Mouse (Mus musculus): ENCODE data around the gene Olfr159. TPM values are rescaled to one million over a fixed set of nuclear protein-coding genes. Genes with fewer than 3 reads are reported as not detected.
"Not testable (repeated sequence)": the region's sequence is repeated elsewhere in the genome, so short reads cannot be mapped to it uniquely, and the experiment has no call there.

Olfr159 gene
- polyA plus RNA-seq (2014; fragmentation: Nextera tagmentation; extraction: Ambion mirVana), result not detected in 2 replicates

DNA sequence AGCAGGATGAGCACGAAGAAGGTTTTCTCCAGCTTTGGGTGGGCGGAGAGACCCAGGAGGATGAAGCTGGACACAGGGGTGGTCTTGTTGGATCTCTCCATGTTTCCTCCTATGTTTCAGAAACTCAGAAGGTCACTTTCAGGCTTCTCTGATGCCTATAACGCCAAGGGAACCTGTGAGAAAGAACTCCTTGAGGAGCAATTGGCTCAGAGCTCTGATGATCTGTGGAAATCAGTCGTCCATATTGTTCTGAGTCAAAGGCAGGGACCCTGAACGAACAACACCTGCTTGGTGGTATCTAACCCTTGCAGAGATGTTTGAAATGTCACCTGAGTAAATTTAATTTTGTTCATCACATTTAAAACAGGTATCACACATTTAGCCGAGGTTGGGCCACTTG is at the start of gene Olfr159:
Gene Olfr159, minus strand, starts transcription at position 101 of the 400 bp plus-strand sequence.
- Histone ChIP-seq H3K36me3 (ENCODE audit: control insufficient read depth, insufficient read depth, low read length) (no peaks in the 10 kb centered on the region), H3K4me1 (ENCODE audit: control insufficient read depth, insufficient read depth, low read length) (no peaks in the 10 kb centered on the region), H3K9ac (replicated peaks; ENCODE audit: low read depth, low read length) (no peak within 1 kb of the TSS), H3K27me3 (ENCODE audit: control insufficient read depth, insufficient read depth, low read length) (no peaks in the 10 kb centered on the region), H3K4me3 (ENCODE audit: low read depth, low read length) (no peak within 1 kb of the TSS), H3K27ac (ENCODE audit: low read depth, low read length) (no peak within 1 kb of the TSS), H3K9me3 (ENCODE audit: control insufficient read depth, low read length) (no peaks in the 10 kb centered on the region), H3K4me2 (ENCODE audit: low read depth, low read length) (no peak within 1 kb of the TSS)
- 85% methylated on average over 6 of the region's 6 CpGs for WGBS
- ATAC-seq (ENCODE audit: low read depth), result no peak

DNA sequence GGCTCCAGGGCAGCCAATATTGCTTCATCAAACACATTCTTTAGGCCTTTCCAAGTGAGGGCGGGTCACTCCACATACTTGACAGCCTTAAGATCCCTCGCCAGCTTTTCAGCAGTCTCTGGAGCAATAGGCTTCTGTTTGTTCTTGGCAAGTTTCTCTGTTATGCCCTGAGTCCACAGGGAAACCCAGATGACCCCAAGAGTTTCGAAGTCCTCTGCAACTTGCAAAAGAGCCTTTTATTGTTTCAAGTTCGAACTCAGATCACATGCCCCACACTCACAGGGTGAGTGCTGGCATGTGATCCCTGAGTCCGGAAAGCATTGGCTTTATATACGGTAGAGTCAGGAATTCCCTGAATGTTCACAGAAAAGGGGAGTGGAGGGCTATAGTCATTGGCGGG is 28.1 kb upstream of the Olfr159 start:
- no peaks in the 10 kb centered on the region for H3K36me3 ChIP-seq (ENCODE audit: control insufficient read depth, insufficient read depth, low read length)
- no peaks in the 10 kb centered on the region for H3K4me1 ChIP-seq (ENCODE audit: control insufficient read depth, insufficient read depth, low read length)
- H3K4me2 ChIP-seq (ENCODE audit: low read depth, low read length), result no peak overlapping the region
- 59% methylated on average over 7 of the region's 7 CpGs for WGBS
- ATAC-seq (ENCODE audit: low read depth), result no peak
- no peak overlapping the region for H3K9ac ChIP-seq (replicated peaks; ENCODE audit: low read depth, low read length)
- H3K27ac ChIP-seq (ENCODE audit: low read depth, low read length), result no peak overlapping the region
- peaks cover 3% of the 10 kb centered on the region; the same call in 1 of the 2 replicates for H3K9me3 ChIP-seq (ENCODE audit: control insufficient read depth, low read length)
- no peak overlapping the region for H3K4me3 ChIP-seq (ENCODE audit: low read depth, low read length)
- no peaks in the 10 kb centered on the region for H3K27me3 ChIP-seq (ENCODE audit: control insufficient read depth, insufficient read depth, low read length)

DNA sequence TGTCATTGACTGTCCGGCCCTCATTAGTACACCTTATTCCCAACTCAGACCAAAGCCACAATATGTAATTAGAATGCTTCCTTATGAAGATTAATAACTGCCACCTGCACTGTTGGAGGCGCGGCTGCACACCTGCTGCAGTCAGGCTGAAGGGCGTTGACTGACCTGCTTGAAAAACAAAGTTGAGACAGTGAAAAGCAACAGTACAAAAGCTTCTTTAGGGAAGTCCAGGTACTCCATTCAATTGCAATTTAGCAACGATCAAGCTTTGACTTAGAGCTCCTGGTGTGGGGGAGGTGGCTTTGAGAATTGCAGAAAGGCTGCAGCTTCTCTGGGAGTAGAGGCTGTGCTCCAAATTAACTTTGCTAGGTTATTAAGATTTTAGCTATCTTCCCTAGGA is 25.0 kb upstream of the Olfr159 start:
- not testable (repeated sequence) for ATAC-seq (ENCODE audit: low read depth); H3K9ac ChIP-seq (replicated peaks; ENCODE audit: low read depth, low read length); H3K4me3 ChIP-seq (ENCODE audit: low read depth, low read length); H3K4me2 ChIP-seq (ENCODE audit: low read depth, low read length); H3K36me3 ChIP-seq (ENCODE audit: control insufficient read depth, insufficient read depth, low read length); H3K4me1 ChIP-seq (ENCODE audit: control insufficient read depth, insufficient read depth, low read length); H3K27ac ChIP-seq (ENCODE audit: low read depth, low read length); H3K27me3 ChIP-seq (ENCODE audit: control insufficient read depth, insufficient read depth, low read length); H3K9me3 ChIP-seq (ENCODE audit: control insufficient read depth, low read length)
- 88% methylated on average over 5 of the region's 5 CpGs for WGBS

DNA sequence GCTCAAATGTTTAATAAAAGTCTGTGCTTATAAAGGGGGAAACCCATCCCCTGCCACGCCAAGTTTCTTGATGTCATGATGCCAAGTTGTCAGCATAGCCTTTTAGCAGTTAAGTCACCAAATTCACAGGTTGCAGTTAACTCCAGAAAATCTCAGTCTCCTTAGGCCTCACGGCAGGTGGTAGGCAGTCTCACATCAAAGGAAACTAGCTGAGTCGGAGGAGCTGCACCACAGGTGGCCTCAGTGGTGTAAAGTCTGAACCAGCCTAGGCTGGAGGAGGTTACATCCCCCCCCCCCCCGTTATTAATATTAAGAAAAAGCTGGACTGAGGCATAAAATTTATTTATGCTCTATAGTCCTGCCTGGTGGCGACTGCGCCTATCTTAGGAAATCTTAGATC is 24.5 kb upstream of the Olfr159 start:
- Histone ChIP-seq H3K4me2 (ENCODE audit: low read depth, low read length) (no peak overlapping the region), H3K27me3 (ENCODE audit: control insufficient read depth, insufficient read depth, low read length) (no peaks in the 10 kb centered on the region), H3K4me1 (ENCODE audit: control insufficient read depth, insufficient read depth, low read length) (no peaks in the 10 kb centered on the region), H3K9me3 (ENCODE audit: control insufficient read depth, low read length) (no peaks in the 10 kb centered on the region), H3K36me3 (ENCODE audit: control insufficient read depth, insufficient read depth, low read length) (no peaks in the 10 kb centered on the region), H3K4me3 (ENCODE audit: low read depth, low read length) (no peak overlapping the region), H3K9ac (replicated peaks; ENCODE audit: low read depth, low read length) (no peak overlapping the region), H3K27ac (ENCODE audit: low read depth, low read length) (no peak overlapping the region)
- WGBS, result 76% methylated on average over 6 of the region's 6 CpGs
- ATAC-seq (ENCODE audit: low read depth), result no peak

DNA sequence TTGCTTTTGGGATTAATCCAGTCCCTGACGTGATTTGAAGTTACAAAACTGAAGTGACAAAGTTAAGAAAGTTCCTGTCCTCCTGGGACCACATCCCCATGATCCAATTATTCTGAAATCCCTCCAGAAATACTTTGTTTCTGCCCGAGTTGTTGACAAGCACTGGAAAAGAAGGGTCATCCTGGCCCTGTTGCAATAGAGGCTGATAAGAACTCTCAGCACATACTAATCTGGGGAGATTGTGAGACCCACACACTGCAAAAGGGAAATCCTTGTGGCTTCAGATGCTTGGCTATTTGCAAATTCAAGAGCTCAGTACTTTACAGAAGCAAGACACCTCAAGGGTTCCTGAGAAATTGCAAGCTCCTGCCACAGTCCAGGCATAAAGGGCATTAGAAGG is 1.5 kb upstream of the Olfr159 start:
- Histone ChIP-seq H3K9me3 (ENCODE audit: control insufficient read depth, low read length) (no peaks in the 10 kb centered on the region), H3K27ac (ENCODE audit: low read depth, low read length) (no peak overlapping the region), H3K4me1 (ENCODE audit: control insufficient read depth, insufficient read depth, low read length) (no peaks in the 10 kb centered on the region), H3K4me3 (ENCODE audit: low read depth, low read length) (no peak overlapping the region), H3K27me3 (ENCODE audit: control insufficient read depth, insufficient read depth, low read length) (no peaks in the 10 kb centered on the region), H3K36me3 (ENCODE audit: control insufficient read depth, insufficient read depth, low read length) (no peaks in the 10 kb centered on the region), H3K4me2 (ENCODE audit: low read depth, low read length) (no peak overlapping the region), H3K9ac (replicated peaks; ENCODE audit: low read depth, low read length) (no peak overlapping the region)
- ATAC-seq (ENCODE audit: low read depth), result no peak
- 60% methylated on average over 2 of the region's 2 CpGs for WGBS

DNA sequence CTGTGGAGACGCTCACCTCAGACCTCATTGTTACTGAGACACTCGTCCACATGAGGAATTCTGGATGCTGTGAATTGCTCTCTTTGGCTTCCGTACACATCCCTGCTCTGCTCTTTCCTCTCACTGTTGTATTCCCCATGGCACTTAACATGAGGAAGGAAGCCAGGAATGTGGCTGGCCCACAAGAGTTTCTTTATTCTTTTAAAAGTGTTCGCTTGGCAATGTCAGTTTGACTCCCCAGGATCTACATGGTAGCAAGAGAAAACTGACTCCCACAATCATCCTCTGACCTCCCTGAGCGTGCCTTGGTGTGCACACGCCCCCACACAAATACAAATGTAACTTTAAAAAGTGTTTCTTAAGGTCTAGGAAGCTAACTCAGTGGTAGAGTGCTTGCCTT is 817 bp upstream of the Olfr159 start:
- no peak for ATAC-seq (ENCODE audit: low read depth)
- Histone ChIP-seq H3K36me3 (ENCODE audit: control insufficient read depth, insufficient read depth, low read length) (no peaks in the 10 kb centered on the region), H3K4me1 (ENCODE audit: control insufficient read depth, insufficient read depth, low read length) (no peaks in the 10 kb centered on the region), H3K27ac (ENCODE audit: low read depth, low read length) (no peak overlapping the region), H3K4me2 (ENCODE audit: low read depth, low read length) (no peak overlapping the region), H3K4me3 (ENCODE audit: low read depth, low read length) (no peak overlapping the region), H3K9me3 (ENCODE audit: control insufficient read depth, low read length) (no peaks in the 10 kb centered on the region), H3K9ac (replicated peaks; ENCODE audit: low read depth, low read length) (no peak overlapping the region), H3K27me3 (ENCODE audit: control insufficient read depth, insufficient read depth, low read length) (no peaks in the 10 kb centered on the region)
- WGBS, result 66% methylated on average over 6 of the region's 6 CpGs

DNA sequence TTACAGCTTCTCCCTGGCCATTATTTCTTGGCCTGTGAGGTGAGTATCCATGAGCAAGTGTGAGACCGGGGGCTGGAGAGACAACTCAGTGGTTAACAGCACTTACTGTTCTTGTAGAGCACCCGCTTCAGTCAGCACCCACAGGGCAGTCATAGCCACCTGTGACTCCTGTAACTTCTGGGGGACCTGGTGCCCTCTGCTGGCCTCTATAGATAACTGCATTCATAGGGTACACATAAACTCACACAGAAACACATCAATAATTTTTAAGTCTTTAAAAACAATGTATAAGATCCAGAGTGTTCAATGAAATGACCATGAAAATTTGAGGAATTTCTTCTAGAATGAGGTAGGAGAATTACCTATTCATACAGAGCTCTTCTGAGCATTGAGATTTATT is 1.4 kb downstream of the Olfr159 start:
- H3K4me1 ChIP-seq (ENCODE audit: control insufficient read depth, insufficient read depth, low read length), result no peaks in the 10 kb centered on the region
- H3K9ac ChIP-seq (replicated peaks; ENCODE audit: low read depth, low read length), result no peak overlapping the region
- no peaks in the 10 kb centered on the region for H3K36me3 ChIP-seq (ENCODE audit: control insufficient read depth, insufficient read depth, low read length)
- no peak overlapping the region for H3K4me2 ChIP-seq (ENCODE audit: low read depth, low read length)
- no peak overlapping the region for H3K27ac ChIP-seq (ENCODE audit: low read depth, low read length)
- H3K27me3 ChIP-seq (ENCODE audit: control insufficient read depth, insufficient read depth, low read length), result no peaks in the 10 kb centered on the region
- 96% methylated on average over 2 of the region's 2 CpGs for WGBS
- no peaks in the 10 kb centered on the region for H3K9me3 ChIP-seq (ENCODE audit: control insufficient read depth, low read length)
- no peak for ATAC-seq (ENCODE audit: low read depth)
- no peak overlapping the region for H3K4me3 ChIP-seq (ENCODE audit: low read depth, low read length)

DNA sequence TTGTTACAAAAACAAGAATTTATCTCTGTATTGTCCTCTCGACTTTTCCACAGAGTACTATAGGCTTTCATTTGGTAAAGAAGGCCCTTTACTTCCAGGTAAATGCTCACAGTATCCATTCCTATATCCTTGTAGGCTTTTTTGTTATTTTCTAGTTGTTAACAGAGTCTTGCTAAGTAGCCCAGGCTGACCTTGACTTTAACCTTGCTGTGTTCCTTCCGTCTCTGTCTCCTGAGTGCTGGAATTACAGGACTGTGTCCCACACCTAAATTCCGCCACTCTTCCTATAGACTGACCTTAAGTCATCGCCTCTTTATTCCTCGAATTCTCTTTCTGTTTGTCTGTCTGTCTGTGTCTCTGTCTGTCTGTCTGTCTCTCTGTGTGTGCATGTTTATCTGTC is 2.5 kb downstream of the Olfr159 start:
- no peak for ATAC-seq (ENCODE audit: low read depth)
- H3K4me2 ChIP-seq (ENCODE audit: low read depth, low read length), result no peak overlapping the region
- H3K9ac ChIP-seq (replicated peaks; ENCODE audit: low read depth, low read length), result no peak overlapping the region
- no peak overlapping the region for H3K27ac ChIP-seq (ENCODE audit: low read depth, low read length)
- H3K9me3 ChIP-seq (ENCODE audit: control insufficient read depth, low read length), result no peaks in the 10 kb centered on the region
- WGBS, result 85% methylated on average over 5 of the region's 5 CpGs
- H3K27me3 ChIP-seq (ENCODE audit: control insufficient read depth, insufficient read depth, low read length), result no peaks in the 10 kb centered on the region
- H3K36me3 ChIP-seq (ENCODE audit: control insufficient read depth, insufficient read depth, low read length), result no peaks in the 10 kb centered on the region
- H3K4me3 ChIP-seq (ENCODE audit: low read depth, low read length), result no peak overlapping the region
- H3K4me1 ChIP-seq (ENCODE audit: control insufficient read depth, insufficient read depth, low read length), result no peaks in the 10 kb centered on the region

DNA sequence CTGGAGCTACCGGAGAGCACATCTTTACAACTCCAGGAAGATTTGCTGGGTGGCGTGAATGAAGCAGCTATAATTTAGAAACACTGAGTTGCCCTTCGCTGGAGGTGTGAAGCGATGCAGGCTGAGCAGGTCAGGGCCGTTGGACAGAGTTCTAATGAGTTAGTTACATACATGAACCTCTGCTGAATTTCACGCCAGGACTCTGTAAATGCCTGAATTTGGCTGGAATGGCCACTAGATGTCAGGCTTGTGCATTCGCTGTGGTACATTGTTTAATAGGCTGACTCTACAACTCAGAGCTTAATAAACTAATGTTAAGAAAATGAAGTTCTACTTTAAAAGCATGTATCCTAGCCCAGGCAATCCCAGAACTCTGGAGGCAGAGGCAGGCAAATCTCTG is 7.4 kb downstream of the Olfr159 start:
- no peak overlapping the region for H3K4me3 ChIP-seq (ENCODE audit: low read depth, low read length)
- no peak overlapping the region for H3K27ac ChIP-seq (ENCODE audit: low read depth, low read length)
- no peaks in the 10 kb centered on the region for H3K4me1 ChIP-seq (ENCODE audit: control insufficient read depth, insufficient read depth, low read length)
- no peaks in the 10 kb centered on the region for H3K27me3 ChIP-seq (ENCODE audit: control insufficient read depth, insufficient read depth, low read length)
- H3K4me2 ChIP-seq (ENCODE audit: low read depth, low read length), result no peak overlapping the region
- H3K36me3 ChIP-seq (ENCODE audit: control insufficient read depth, insufficient read depth, low read length), result no peaks in the 10 kb centered on the region
- WGBS, result 31% methylated on average over 7 of the region's 7 CpGs
- H3K9ac ChIP-seq (replicated peaks; ENCODE audit: low read depth, low read length), result no peak overlapping the region
- no peaks in the 10 kb centered on the region for H3K9me3 ChIP-seq (ENCODE audit: control insufficient read depth, low read length)
- ATAC-seq (ENCODE audit: low read depth), result no peak

DNA sequence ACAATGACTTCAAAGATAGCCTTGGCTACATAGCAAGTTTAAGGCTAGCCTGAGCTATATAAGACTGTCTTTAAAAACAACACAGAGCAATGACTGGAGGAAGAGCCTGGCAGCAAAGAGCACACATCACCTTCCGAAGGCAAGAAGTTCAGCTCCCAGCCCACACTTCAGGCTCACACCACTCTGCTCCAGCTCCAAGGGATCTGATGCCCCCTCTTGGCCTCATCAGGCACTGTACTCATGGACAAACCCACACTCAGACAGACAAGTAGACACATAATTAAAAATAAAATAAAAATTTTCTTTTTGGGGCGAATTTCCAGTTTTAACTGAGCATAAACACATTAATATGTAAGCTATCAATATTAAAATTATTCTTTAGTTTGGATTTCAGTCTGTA is 9.5 kb downstream of the Olfr159 start:
- no peak for ATAC-seq (ENCODE audit: low read depth)
- no peak overlapping the region for H3K4me3 ChIP-seq (ENCODE audit: low read depth, low read length)
- H3K4me1 ChIP-seq (ENCODE audit: control insufficient read depth, insufficient read depth, low read length), result no peaks in the 10 kb centered on the region
- H3K27me3 ChIP-seq (ENCODE audit: control insufficient read depth, insufficient read depth, low read length), result no peaks in the 10 kb centered on the region
- H3K36me3 ChIP-seq (ENCODE audit: control insufficient read depth, insufficient read depth, low read length), result no peaks in the 10 kb centered on the region
- H3K9me3 ChIP-seq (ENCODE audit: control insufficient read depth, low read length), result no peaks in the 10 kb centered on the region
- H3K9ac ChIP-seq (replicated peaks; ENCODE audit: low read depth, low read length), result no peak overlapping the region
- H3K27ac ChIP-seq (ENCODE audit: low read depth, low read length), result no peak overlapping the region
- H3K4me2 ChIP-seq (ENCODE audit: low read depth, low read length), result no peak overlapping the region
- 80% methylated on average over 2 of the region's 2 CpGs for WGBS
